Mouse (Mus musculus) induced T-regulatory cell, adult 2 months (primary cell): ENCODE measurements around the gene Cdc26.
A peak's percentile ranks its signal among the peaks of the same experiment; 100 is the strongest.

Experiments
- DNase-seq: peaks from one replicate; pipeline ENCODE4 v3.0.0-alpha.2; 2012; ENCODE audit warnings: low read depth

The Cdc26 gene

GRCm38 (mm10) chr4:62408601-62409282 lies at the start of gene Cdc26, which contains the start of gene Prpf4:
Gene Cdc26 (minus strand): TSS chr4:62408642.
Gene Prpf4 (plus strand): TSS chr4:62408797.
- peak; percentile 99 for DNase-seq

- peak; percentile 63 for DNase-seq
Observed at GRCm38 (mm10) chr4:62454995-62455394, 46.6 kb upstream of the Cdc26 start.

DNA sequence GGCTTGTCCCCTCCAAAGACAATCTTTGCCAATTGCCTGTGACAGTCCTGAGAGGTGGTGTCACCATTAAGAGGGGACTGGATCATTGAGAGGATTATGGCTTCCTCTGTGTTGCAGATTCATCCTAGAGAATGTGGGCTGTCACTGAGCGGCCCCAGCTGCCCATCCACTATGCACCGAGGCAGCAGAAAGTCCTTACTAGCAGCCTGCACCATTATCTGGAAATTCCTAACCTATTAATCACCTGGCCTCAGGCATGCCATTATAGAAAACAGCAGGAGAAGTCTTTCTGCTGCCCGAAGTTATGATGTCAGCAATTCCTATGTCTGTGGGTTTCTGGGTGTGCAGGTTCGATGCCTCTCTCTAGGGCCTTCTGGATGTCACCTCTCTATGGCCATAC lies 32.5 kb upstream of the Cdc26 start:
- DNase-seq = no peak

GRCm38 (mm10) chr4:62440544-62440943 lies 32.1 kb upstream of the Cdc26 start:
- no peak for DNase-seq

DNA sequence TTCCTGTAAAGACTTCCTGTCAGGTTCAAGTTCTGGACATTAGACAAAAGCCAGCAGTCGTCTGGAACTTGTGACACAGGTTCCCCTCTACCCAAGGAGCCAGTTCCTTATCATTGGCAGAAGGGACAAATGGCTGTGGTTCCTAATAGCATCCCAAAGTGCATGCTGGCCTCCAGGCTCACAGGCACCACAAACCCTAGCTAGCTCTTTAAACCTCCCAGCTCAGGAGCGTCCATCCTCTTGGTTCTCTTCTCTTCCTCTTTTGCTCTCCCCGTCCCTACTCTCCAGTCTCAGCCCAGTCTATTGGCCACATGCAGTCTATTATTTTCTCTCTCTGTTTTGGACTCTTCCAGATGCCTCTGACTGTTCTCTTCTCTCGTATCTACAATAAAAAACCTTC lies 31.4 kb upstream of the Cdc26 start:
- DNase-seq = no peak

GRCm38 (mm10) chr4:62437871-62438270 lies 29.4 kb upstream of the Cdc26 start:
- DNase-seq = no peak

GRCm38 (mm10) chr4:62437256-62437778 lies 28.9 kb upstream of the Cdc26 start:
- DNase-seq = no peak

DNA sequence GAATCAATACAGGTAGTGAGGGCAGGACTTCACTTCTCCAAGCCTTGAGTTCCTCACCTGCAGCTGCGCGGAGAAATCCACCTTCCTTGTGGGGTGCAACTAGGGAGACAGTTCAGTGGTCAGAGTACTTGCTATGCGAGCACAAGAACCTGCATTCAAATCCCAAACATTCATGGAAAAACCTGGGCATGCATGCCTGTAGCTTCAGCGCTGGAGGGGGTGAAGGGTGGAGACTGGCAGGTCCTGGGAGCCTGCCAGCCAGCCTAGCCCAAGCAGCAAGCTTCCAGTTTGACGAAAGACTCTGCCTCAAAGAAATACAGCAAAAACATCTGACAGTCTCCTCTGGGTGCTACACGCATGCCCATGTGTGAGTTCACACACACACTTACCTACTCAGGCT lies 26.6 kb upstream of the Cdc26 start, which contains the start of gene Rnf183:
Rnf183 (minus strand) TSS at position 172 of the 400 bp plus-strand sequence.
- no peak for DNase-seq

DNA sequence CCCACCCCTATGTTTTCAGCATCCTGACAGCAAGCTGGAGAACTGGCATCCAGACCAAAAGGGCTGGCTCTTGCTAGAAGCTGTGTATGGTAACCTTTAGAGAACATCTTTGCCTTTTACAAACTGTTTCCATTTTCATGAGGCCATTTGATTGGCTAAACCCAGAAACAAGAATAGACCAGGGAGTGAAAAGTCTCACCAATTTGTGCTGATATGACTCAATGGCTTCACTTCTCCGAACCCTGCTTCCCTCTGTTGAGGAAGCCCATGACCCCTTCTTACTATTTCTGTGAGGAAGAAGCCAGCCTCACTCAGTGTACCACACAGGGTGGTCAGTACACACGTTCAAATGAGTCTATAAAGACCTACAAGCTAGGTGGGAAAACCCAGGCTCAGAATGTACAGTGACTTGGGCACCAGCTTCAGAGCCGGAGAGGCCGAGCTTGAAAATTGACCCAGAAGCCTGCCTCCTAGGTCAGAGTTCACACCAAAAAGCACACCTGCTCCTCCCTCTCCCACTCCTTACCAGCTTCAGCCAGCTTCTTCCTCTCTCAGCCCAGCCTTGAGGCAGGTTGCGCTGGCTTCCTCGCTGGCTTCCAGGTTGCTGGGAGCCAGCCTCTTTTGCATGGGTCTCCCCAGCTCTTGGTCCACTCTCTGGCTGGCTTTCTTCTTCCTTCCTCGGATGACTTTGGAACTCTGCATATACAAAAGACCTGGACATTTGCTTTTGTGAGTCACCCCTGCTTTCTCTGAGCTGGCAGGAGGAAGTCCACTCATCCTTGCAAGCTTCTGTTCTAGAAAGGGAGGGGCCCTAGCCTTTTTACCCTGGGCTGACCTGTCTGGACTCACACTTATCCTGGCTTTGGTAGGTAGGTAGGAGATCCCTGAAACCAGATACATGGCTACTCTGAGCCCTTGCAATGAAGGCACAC lies 25.8 kb upstream of the Cdc26 start:
- no peak for DNase-seq

DNA sequence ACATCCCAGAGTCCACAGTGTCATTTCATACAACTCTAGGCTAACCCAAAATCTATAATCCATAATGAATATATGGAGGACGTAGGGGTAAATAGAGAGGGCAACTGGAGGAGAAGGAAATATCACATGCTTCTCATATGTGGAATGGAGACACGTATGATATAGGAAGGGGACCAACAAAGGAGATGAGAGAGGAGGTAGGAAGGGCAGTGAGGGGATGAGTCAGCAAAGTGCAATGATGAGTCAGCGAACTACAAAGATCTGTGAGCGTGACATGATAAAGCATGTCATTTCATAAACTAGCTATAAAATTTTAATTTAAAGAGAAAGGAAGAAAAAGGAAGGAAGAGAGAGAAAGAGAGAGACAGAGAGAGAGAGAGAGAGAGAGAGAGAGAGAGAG lies 23.1 kb upstream of the Cdc26 start:
- DNase-seq = no peak

DNA sequence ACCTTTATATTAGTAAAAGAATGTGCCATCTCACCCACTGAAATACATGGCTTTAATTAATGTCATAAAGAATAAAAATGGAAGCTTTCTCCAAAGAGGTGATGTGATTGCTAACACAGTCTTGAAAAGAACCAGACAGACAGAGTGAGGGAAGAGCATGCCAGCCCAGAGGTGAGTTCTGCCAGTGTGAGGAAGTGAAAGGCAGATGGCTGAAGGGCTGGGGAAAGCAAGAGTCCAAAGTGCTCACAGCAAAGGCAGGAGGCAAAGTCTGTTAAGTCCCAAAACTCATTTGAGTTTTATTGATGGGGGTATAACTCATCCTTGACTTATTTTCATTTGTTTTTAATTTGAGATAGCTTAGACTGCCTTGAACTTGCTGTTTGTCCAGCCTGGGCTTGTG lies 22.2 kb upstream of the Cdc26 start:
- DNase-seq = no peak

- DNase-seq = no peak
Observed at GRCm38 (mm10) chr4:62429616-62430015, 21.2 kb upstream of the Cdc26 start.

GRCm38 (mm10) chr4:62427978-62428758 lies 19.7 kb upstream of the Cdc26 start:
- DNase-seq = no peak

DNA sequence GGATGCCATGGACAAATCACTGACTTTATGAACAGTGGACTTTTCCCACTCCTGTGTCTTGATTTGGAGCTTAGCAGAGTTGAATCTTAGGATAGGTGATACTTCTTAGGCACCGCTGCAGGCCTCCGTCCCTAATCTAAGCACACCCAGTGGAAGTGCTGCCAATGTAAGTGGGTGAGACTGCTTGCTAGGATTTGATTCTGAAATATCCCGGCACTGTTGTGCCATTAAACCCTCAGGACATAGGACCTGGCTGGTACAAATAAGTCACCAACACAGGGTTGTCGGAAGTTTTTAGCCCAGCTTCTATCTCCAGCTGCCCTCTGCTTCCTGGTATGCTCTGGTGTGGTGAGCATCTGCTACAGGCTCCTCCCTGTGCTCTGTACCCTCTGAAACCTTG lies 17.4 kb upstream of the Cdc26 start:
- no peak for DNase-seq

- DNase-seq = no peak
Observed at GRCm38 (mm10) chr4:62419091-62419490, 10.6 kb upstream of the Cdc26 start.

GRCm38 (mm10) chr4:62418448-62418847 lies 10.0 kb upstream of the Cdc26 start:
- no peak for DNase-seq

GRCm38 (mm10) chr4:62411606-62412005 lies 3.2 kb upstream of the Cdc26 start:
- no peak for DNase-seq

- DNase-seq = no peak
Observed at GRCm38 (mm10) chr4:62410325-62410724, 1.9 kb upstream of the Cdc26 start.

DNA sequence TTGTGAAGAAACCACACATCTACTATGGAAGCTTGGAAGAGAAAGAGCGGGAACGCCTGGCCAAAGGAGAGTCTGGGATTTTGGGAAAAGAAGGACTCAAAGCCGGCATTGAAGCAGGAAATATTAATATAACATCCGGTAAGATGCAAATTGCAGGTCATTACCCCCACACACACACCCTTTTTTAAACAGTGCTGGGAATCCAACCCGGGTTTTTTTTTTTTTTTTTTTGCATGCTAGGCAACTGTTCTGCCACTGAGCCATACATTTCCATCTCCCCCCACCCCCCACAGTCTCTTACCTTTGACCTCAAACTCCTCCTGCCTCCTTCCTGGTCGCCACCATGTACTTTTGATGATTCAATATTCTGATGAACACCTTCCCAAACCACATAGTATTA lies 1.2 kb upstream of the Cdc26 start:
- peak; percentile 49 for DNase-seq

DNA sequence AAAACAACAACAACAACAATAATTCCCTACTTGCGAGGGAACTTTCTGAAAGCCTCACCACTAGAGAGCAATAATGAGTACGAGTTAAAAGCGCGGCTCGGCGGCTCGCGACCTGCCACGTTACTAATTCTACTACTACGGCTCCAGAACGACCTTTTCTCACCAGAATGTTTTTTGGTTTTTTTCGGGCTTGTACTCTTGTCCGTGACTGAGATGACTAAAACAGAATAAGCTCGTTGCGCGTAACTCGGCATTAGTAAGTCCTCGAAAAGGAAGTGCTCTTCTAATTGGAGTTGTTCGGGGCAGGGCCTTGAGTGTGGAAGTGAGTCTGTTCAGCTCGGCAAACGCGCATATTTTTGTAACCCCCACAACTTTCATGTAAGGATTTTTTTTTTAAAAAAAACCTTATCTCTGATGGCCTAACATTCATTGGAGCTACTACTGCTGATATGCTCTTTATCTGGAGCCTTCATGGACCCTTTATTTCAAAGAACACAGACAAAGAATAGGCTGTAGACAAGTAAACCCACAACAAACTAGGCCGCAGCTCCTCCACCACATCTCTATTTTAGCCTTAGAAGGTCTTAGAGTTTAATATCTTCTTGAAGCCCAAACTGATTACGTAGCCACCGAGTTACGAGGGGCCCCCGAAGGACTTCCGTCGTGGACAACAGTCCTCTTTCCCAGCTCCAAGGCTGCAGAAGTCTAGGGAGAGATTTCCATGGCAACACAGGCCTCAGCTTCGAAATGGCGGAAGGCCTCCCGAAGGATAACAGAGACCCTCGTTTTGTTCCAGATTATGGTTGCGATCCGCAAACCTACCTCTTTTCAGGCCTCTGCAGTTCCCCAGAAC lies 486 bp downstream of the Cdc26 start:
- peak; percentile 88 for DNase-seq

- DNase-seq = no peak
Observed at GRCm38 (mm10) chr4:62406133-62406532, 2.3 kb downstream of the Cdc26 start.
